In genomic region chr11:54160435-54160834, GRCm38 (mm10) we compare ENCODE assay signal across 16 mouse cellular contexts.
"Had no signal": no experiment of that assay in that cellular context is flagged by ENCODE, and none has a peak within 500 bp of the region (broad histone marks: within the 10 kb centered on the region; RNA-seq: fewer than 3 reads in every experiment).

No protein-coding gene starts in this region.

- ATAC-seq: midbrain, embryonic 16.5 days had no signal

- H3K4me2 ChIP-seq: lung, embryonic 14.5 days; midbrain, embryonic 12.5 days; neural tube, embryonic 12.5 days had no signal

- H3K27ac ChIP-seq: midbrain, embryonic 10.5 days; midbrain, embryonic 12.5 days; neural tube, embryonic 12.5 days had no signal

- H3K27me3 ChIP-seq: midbrain, embryonic 12.5 days; neural tube, embryonic 12.5 days had no signal

- H3K4me1 ChIP-seq: midbrain, embryonic 10.5 days; midbrain, embryonic 12.5 days; neural tube, embryonic 12.5 days had no signal

- H3K9ac ChIP-seq: lung, embryonic 14.5 days; midbrain, embryonic 12.5 days; neural tube, embryonic 12.5 days had no signal

- DNase-seq: lung, adult 18-20 months; lung, embryonic 14.5 days; lung, postnatal 10 days; lung, postnatal 4 days; midbrain, embryonic 14.5 days; retina, postnatal 1 day; right cerebral cortex, adult 18-20 months; right cerebral cortex, postnatal 25 days; right cerebral cortex, postnatal 4 days; spleen, adult 18-20 months; thymus, adult 18-20 months had no signal

- H3K4me3 ChIP-seq: midbrain, embryonic 10.5 days; midbrain, embryonic 12.5 days; myocyte; neural tube, embryonic 12.5 days had no signal

- H3K36me3 ChIP-seq: midbrain, embryonic 10.5 days; midbrain, embryonic 12.5 days; neural tube, embryonic 12.5 days had no signal

- H3K9me3 ChIP-seq: midbrain, embryonic 10.5 days; midbrain, embryonic 12.5 days; neural tube, embryonic 12.5 days had no signal
